Mouse (Mus musculus) midbrain, embryonic 13.5 days (tissue): ENCODE results near the gene Susd6. TPM values are rescaled to one million over a fixed set of nuclear protein-coding genes. Genes with fewer than 3 reads are reported as not detected.

Source experiments
- ATAC-seq: fragments of 200-750 bp; cut with Nextera tagmentation; 2 replicates; pipeline ENCODE4 v1.8.0; 2017; ENCODE audit warnings: mild to moderate bottlenecking, moderate TSS enrichment, moderate library complexity
- H3K27ac ChIP-seq: fragments of 300-500 bp; sonication (generic); 2 replicates; pipeline ENCODE4 v1.5.1; 2015; ENCODE audit warnings: inconsistent platforms, mild to moderate bottlenecking, moderate library complexity
- H3K27me3 ChIP-seq: fragments of 300-500 bp; sonication (generic); 2 replicates; pipeline ENCODE4 v1.6.1; 2015; ENCODE audit warnings: mild to moderate bottlenecking, inconsistent platforms
- H3K36me3 ChIP-seq: fragments of 300-500 bp; sonication (generic); 2 replicates; pipeline ENCODE4 v1.6.1; 2015; ENCODE audit warnings: mild to moderate bottlenecking, inconsistent platforms
- H3K4me1 ChIP-seq: fragments of 300-500 bp; sonication (generic); replicated peaks from 2 replicates; pipeline ENCODE4 v1.6.1; 2015; ENCODE audit warnings: inconsistent platforms
- H3K4me2 ChIP-seq: fragments of 300-500 bp; sonication (generic); replicated peaks from 2 replicates; pipeline ENCODE4 v1.6.1; 2015; ENCODE audit warnings: moderate library complexity, mild to moderate bottlenecking, inconsistent platforms
- H3K4me3 ChIP-seq: fragments of 300-500 bp; sonication (generic); replicated peaks from 2 replicates; pipeline ENCODE4 v1.5.1; 2015; ENCODE audit warnings: mild to moderate bottlenecking, inconsistent platforms
- H3K9ac ChIP-seq: fragments of 300-500 bp; sonication (generic); replicated peaks from 2 replicates; pipeline ENCODE4 v1.6.1; 2015; ENCODE audit warnings: mild to moderate bottlenecking, inconsistent platforms
- H3K9me3 ChIP-seq: fragments of 300-500 bp; sonication (generic); 2 replicates; pipeline ENCODE4 v1.6.1; 2016; ENCODE audit warnings: mild to moderate bottlenecking, inconsistent platforms
- WGBS: fragments of 180-500 bp; shearing (Covaris S2); methylation state at CpG from one replicate; pipeline ENCODE4 v1.1.7; 2015; 5-methylcytosine and 5-hydroxymethylcytosine counted together
- polyA plus RNA-seq: library from polyadenylated mRNA; unstranded; fragments of >200 nt; fragmentation: Nextera tagmentation; extraction: Ambion mirVana; gene quantifications from 2 replicates; pipeline ENCODE4 v1.2.1, GENCODE M21; 2015

Susd6 gene
- polyA plus RNA-seq, result 13.0 and 14.5 TPM in 2 replicates

GRCm38 (mm10) chr12:80789849-80790694 is at the start of gene Susd6:
Susd6 (plus strand) TSS chr12:80790510.
- 3% methylated on average over 56 of the region's 56 CpGs for WGBS
- H3K27me3 ChIP-seq, result no peaks in the 10 kb centered on the region; the same call in 1 of the 2 replicates
- H3K36me3 ChIP-seq, result no peaks in the 10 kb centered on the region
- H3K27ac ChIP-seq, result peak within 1 kb of the TSS; percentile 98
- H3K9me3 ChIP-seq, result no peaks in the 10 kb centered on the region
- ATAC-seq, result peak; percentile 98
- H3K9ac ChIP-seq, result peak within 1 kb of the TSS; percentile 92
- peaks cover 37% of the 10 kb centered on the region for H3K4me1 ChIP-seq
- H3K4me3 ChIP-seq, result peak within 1 kb of the TSS; percentile 90
- H3K4me2 ChIP-seq, result peak within 1 kb of the TSS; percentile 87

GRCm38 (mm10) chr12:80744614-80745013 is 45.7 kb upstream of the Susd6 start:
- H3K4me2 ChIP-seq, result no peak overlapping the region
- H3K9ac ChIP-seq, result no peak overlapping the region
- no peaks in the 10 kb centered on the region for H3K27me3 ChIP-seq
- no peak overlapping the region for H3K4me3 ChIP-seq
- H3K4me1 ChIP-seq, result peaks cover 28% of the 10 kb centered on the region
- no peak for ATAC-seq
- no peaks in the 10 kb centered on the region for H3K36me3 ChIP-seq
- H3K9me3 ChIP-seq, result no peaks in the 10 kb centered on the region
- WGBS, result 81% methylated on average over 1 of the region's 1 CpGs
- H3K27ac ChIP-seq, result no peak overlapping the region

- H3K4me3 ChIP-seq, result no peak overlapping the region
- peak overlapping the region; percentile 48; the same call in 1 of the 2 replicates for H3K9ac ChIP-seq
- H3K4me2 ChIP-seq, result no peak overlapping the region
- H3K27ac ChIP-seq, result peak overlapping the region; percentile 79
- 48% methylated on average over 8 of the region's 8 CpGs for WGBS
- H3K27me3 ChIP-seq, result no peaks in the 10 kb centered on the region
- H3K4me1 ChIP-seq, result peaks cover 23% of the 10 kb centered on the region
- H3K9me3 ChIP-seq, result no peaks in the 10 kb centered on the region
- ATAC-seq, result peak; percentile 71
- no peaks in the 10 kb centered on the region for H3K36me3 ChIP-seq
Measured at GRCm38 (mm10) chr12:80746031-80746813, 44.1 kb upstream of the Susd6 start.

- Histone ChIP-seq H3K4me2 (no peak overlapping the region), H3K36me3 (peaks cover 41% of the 10 kb centered on the region), H3K4me3 (no peak overlapping the region), H3K27me3 (no peaks in the 10 kb centered on the region), H3K9ac (no peak overlapping the region), H3K4me1 (peaks cover 4% of the 10 kb centered on the region), H3K9me3 (peaks cover 18% of the 10 kb centered on the region), H3K27ac (no peak overlapping the region)
- ATAC-seq, result no peak
- WGBS, result 92% methylated on average over 6 of the region's 6 CpGs
Measured at GRCm38 (mm10) chr12:80751556-80751955, 38.8 kb upstream of the Susd6 start.

GRCm38 (mm10) chr12:80757751-80758558 is 32.4 kb upstream of the Susd6 start:
- peaks cover 62% of the 10 kb centered on the region for H3K36me3 ChIP-seq
- peaks cover 19% of the 10 kb centered on the region for H3K4me1 ChIP-seq
- H3K9me3 ChIP-seq, result peaks cover 40% of the 10 kb centered on the region
- H3K27me3 ChIP-seq, result no peaks in the 10 kb centered on the region
- 45% methylated on average over 109 of the region's 122 CpGs for WGBS
- H3K4me3 ChIP-seq, result peak overlapping the region; percentile 68
- no peak overlapping the region for H3K9ac ChIP-seq
- ATAC-seq, result no peak
- H3K27ac ChIP-seq, result peak overlapping the region; percentile 99
- H3K4me2 ChIP-seq, result peak overlapping the region; percentile 71

GRCm38 (mm10) chr12:80758559-80759386 is 31.5 kb upstream of the Susd6 start:
- H3K9me3 ChIP-seq, result peaks cover 40% of the 10 kb centered on the region
- H3K27me3 ChIP-seq, result no peaks in the 10 kb centered on the region
- peaks cover 54% of the 10 kb centered on the region for H3K36me3 ChIP-seq
- peak overlapping the region; percentile 68 for H3K4me3 ChIP-seq
- H3K9ac ChIP-seq, result peak overlapping the region; percentile 90
- ATAC-seq, result peak; percentile 35
- WGBS, result 38% methylated on average over 87 of the region's 92 CpGs
- peak overlapping the region; percentile 99 for H3K27ac ChIP-seq
- H3K4me2 ChIP-seq, result peak overlapping the region; percentile 71
- H3K4me1 ChIP-seq, result peaks cover 19% of the 10 kb centered on the region

GRCm38 (mm10) chr12:80759387-80759712 is 31.0 kb upstream of the Susd6 start:
- peak; percentile 54 for ATAC-seq
- peak overlapping the region; percentile 68 for H3K4me3 ChIP-seq
- H3K36me3 ChIP-seq, result peaks cover 48% of the 10 kb centered on the region
- H3K27ac ChIP-seq, result peak overlapping the region; percentile 99
- H3K27me3 ChIP-seq, result no peaks in the 10 kb centered on the region
- H3K9me3 ChIP-seq, result peaks cover 40% of the 10 kb centered on the region
- 4% methylated on average over 12 of the region's 13 CpGs for WGBS
- peak overlapping the region; percentile 71 for H3K4me2 ChIP-seq
- H3K9ac ChIP-seq, result peak overlapping the region; percentile 90
- H3K4me1 ChIP-seq, result peaks cover 19% of the 10 kb centered on the region

- Histone ChIP-seq H3K4me1 (peaks cover 19% of the 10 kb centered on the region), H3K27ac (peak overlapping the region; percentile 99), H3K36me3 (peaks cover 43% of the 10 kb centered on the region), H3K4me2 (peak overlapping the region; percentile 71), H3K4me3 (peak overlapping the region; percentile 68), H3K9me3 (peaks cover 39% of the 10 kb centered on the region), H3K9ac (peak overlapping the region; percentile 90), H3K27me3 (no peaks in the 10 kb centered on the region)
- ATAC-seq, result peak; percentile 72
- WGBS, result 0% methylated on average over 22 of the region's 22 CpGs
Measured at GRCm38 (mm10) chr12:80759713-80760395, 30.5 kb upstream of the Susd6 start.

GRCm38 (mm10) chr12:80760396-80760801 is 29.9 kb upstream of the Susd6 start, which contains the start of gene Ccdc177:
Ccdc177 (minus strand) TSS chr12:80760687.
- H3K4me3 ChIP-seq, result peak within 1 kb of the TSS; percentile 68
- no peaks in the 10 kb centered on the region for H3K27me3 ChIP-seq
- peaks cover 34% of the 10 kb centered on the region for H3K9me3 ChIP-seq
- peak within 1 kb of the TSS; percentile 99 for H3K27ac ChIP-seq
- H3K9ac ChIP-seq, result peak within 1 kb of the TSS; percentile 90
- WGBS, result under 1% methylated on average over 24 of the region's 24 CpGs
- peaks cover 19% of the 10 kb centered on the region for H3K4me1 ChIP-seq
- peaks cover 37% of the 10 kb centered on the region for H3K36me3 ChIP-seq
- peak; percentile 72 for ATAC-seq
- peak within 1 kb of the TSS; percentile 71 for H3K4me2 ChIP-seq

GRCm38 (mm10) chr12:80762982-80763381 is 27.3 kb upstream of the Susd6 start:
- Histone ChIP-seq H3K4me1 (peaks cover 18% of the 10 kb centered on the region), H3K4me2 (no peak overlapping the region), H3K4me3 (no peak overlapping the region), H3K27ac (no peak overlapping the region), H3K27me3 (no peaks in the 10 kb centered on the region), H3K9me3 (peaks cover 8% of the 10 kb centered on the region), H3K36me3 (peaks cover 12% of the 10 kb centered on the region), H3K9ac (no peak overlapping the region)
- ATAC-seq, result no peak
- 97% methylated on average over 5 of the region's 5 CpGs for WGBS
